Mouse (Mus musculus) cerebellum, adult 2 months (tissue): ENCODE results near the gene Map1lc3b. TPM values are rescaled to one million over a fixed set of nuclear protein-coding genes. Genes with fewer than 3 reads are reported as not detected.

Experiments used
- DNase-seq, 2 experiments: peaks; one replicate each; pipeline ENCODE4 v3.0.0; 2021
- H3K27ac ChIP-seq: fragments of 200-500 bp; 2 replicates; pipeline ENCODE4 v1.5.1; 2012; ENCODE audit warnings: low read length, control low read depth, inconsistent platforms; ENCODE audit not compliant: insufficient read depth
- H3K27me3 ChIP-seq: fragments of 200-500 bp; 2 replicates; pipeline ENCODE4 v1.6.1; 2012; ENCODE audit warnings: inconsistent platforms, mild to moderate bottlenecking, low read length, moderate library complexity; ENCODE audit not compliant: control insufficient read depth, insufficient read depth
- H3K4me1 ChIP-seq: fragments of 200-500 bp; 2 replicates; pipeline ENCODE4 v1.6.1; 2011; ENCODE audit warnings: low read length; ENCODE audit not compliant: control insufficient read depth, insufficient read depth
- H3K4me3 ChIP-seq: fragments of 200-500 bp; replicated peaks from 2 replicates; pipeline ENCODE3; 2011; ENCODE audit warnings: mild to moderate bottlenecking, low read depth, low read length, control low read depth; ENCODE audit not compliant: insufficient read depth
- CTCF ChIP-seq: fragments of 200-500 bp; IDR thresholded peaks from 2 replicates; pipeline ENCODE4 v1.5.1; 2011; ENCODE audit warnings: low read depth, mild to moderate bottlenecking, control low read depth, low read length, moderate library complexity, borderline replicate concordance; ENCODE audit not compliant: insufficient read depth
- POLR2A ChIP-seq: fragments of 200-500 bp; IDR thresholded peaks from 2 replicates; pipeline ENCODE4 v1.6.1; 2011; ENCODE audit warnings: low read length, control low read depth, borderline replicate concordance; ENCODE audit not compliant: insufficient read depth
- WGBS: fragments of 180-500 bp; shearing (Covaris S2); methylation state at CpG from one replicate; pipeline ENCODE4 v1.1.7; 2018; 5-methylcytosine and 5-hydroxymethylcytosine counted together
- polyA plus RNA-seq: library from polyadenylated mRNA; depleted of rRNA; stranded (reverse); fragments of >200 nt; gene quantifications from 2 replicates; pipeline ENCODE4 v1.2.3, GENCODE M21; 2012

Gene Map1lc3b
- polyA plus RNA-seq, 1 experiment: 154 TPM

GRCm38 (mm10) chr8:121602860-121603259 lies 12.7 kb downstream of the Map1lc3b start:
- no peaks in the 10 kb centered on the region; the same call in 1 of the 2 replicates for H3K4me1 ChIP-seq
- no peak overlapping the region for H3K4me3 ChIP-seq
- peak; percentile 70 to 75 for DNase-seq
- H3K27ac ChIP-seq: no peak overlapping the region
- no peaks in the 10 kb centered on the region for H3K27me3 ChIP-seq
- WGBS: 6% methylated on average over 3 of the region's 3 CpGs
- TF ChIP-seq POLR2A (no peak), CTCF (peak; percentile 87)

- Histone ChIP-seq H3K4me1 (peaks cover 5% of the 10 kb centered on the region), H3K27ac (no peak overlapping the region), H3K27me3 (no peaks in the 10 kb centered on the region), H3K4me3 (no peak overlapping the region)
- no peak for TF ChIP-seq POLR2A
- TF ChIP-seq CTCF: no peak
- WGBS: 93% methylated on average over 12 of the region's 12 CpGs
- no peak for DNase-seq
These were observed 13.6 kb downstream of the Map1lc3b start for GRCm38 (mm10) chr8:121603801-121604200.

- no peak overlapping the region for H3K27ac ChIP-seq
- H3K4me1 ChIP-seq: peaks cover 41% of the 10 kb centered on the region
- TF ChIP-seq POLR2A (no peak), CTCF (no peak)
- H3K4me3 ChIP-seq: no peak overlapping the region
- no peak for DNase-seq
- WGBS: 84% methylated on average over 5 of the region's 5 CpGs
- H3K27me3 ChIP-seq: no peaks in the 10 kb centered on the region
These were observed 17.5 kb downstream of the Map1lc3b start for GRCm38 (mm10) chr8:121607661-121608060.

GRCm38 (mm10) chr8:121609251-121609650 lies 19.1 kb downstream of the Map1lc3b start:
- WGBS: 12% methylated on average over 15 of the region's 15 CpGs
- H3K4me3 ChIP-seq: no peak overlapping the region
- peak in 1 of 2 experiments; percentile 32 for DNase-seq
- H3K27me3 ChIP-seq: no peaks in the 10 kb centered on the region
- TF ChIP-seq CTCF (no peak), POLR2A (no peak)
- H3K27ac ChIP-seq: no peak overlapping the region
- peaks cover 54% of the 10 kb centered on the region for H3K4me1 ChIP-seq

- no peak overlapping the region for H3K27ac ChIP-seq
These were observed 19.8 kb downstream of the Map1lc3b start for GRCm38 (mm10) chr8:121609916-121610315.

GRCm38 (mm10) chr8:121613419-121613818 lies 23.3 kb downstream of the Map1lc3b start:
- DNase-seq: peak in 1 of 2 experiments; percentile 57
- Histone ChIP-seq H3K4me1 (peaks cover 63% of the 10 kb centered on the region), H3K27me3 (no peaks in the 10 kb centered on the region)

More at GRCm38 (mm10) chr8:121609916-121610315, 19.8 kb downstream of the Map1lc3b start:
- DNase-seq: peak; percentile 51 to 63
- H3K27me3 ChIP-seq: no peaks in the 10 kb centered on the region
- no peak overlapping the region for H3K4me3 ChIP-seq
- H3K4me1 ChIP-seq: peaks cover 54% of the 10 kb centered on the region
- TF ChIP-seq POLR2A (no peak), CTCF (no peak)
- 26% methylated on average over 11 of the region's 11 CpGs for WGBS

GRCm38 (mm10) chr8:121619401-121619995 lies 29.3 kb downstream of the Map1lc3b start:
- Histone ChIP-seq H3K27ac (no peak overlapping the region), H3K4me3 (no peak overlapping the region), H3K4me1 (peaks cover 43% of the 10 kb centered on the region), H3K27me3 (no peaks in the 10 kb centered on the region)
- TF ChIP-seq POLR2A (no peak), CTCF (no peak)
- peak in 1 of 2 experiments; percentile 47 for DNase-seq
- WGBS: 29% methylated on average over 7 of the region's 7 CpGs

More at GRCm38 (mm10) chr8:121613419-121613818, 23.3 kb downstream of the Map1lc3b start:
- H3K27ac ChIP-seq: peak overlapping the region; percentile 30
- no peak overlapping the region for H3K4me3 ChIP-seq
- TF ChIP-seq POLR2A (no peak), CTCF (no peak)

GRCm38 (mm10) chr8:121620801-121621516 lies 30.8 kb downstream of the Map1lc3b start:
- TF ChIP-seq CTCF (no peak), POLR2A (no peak)
- H3K4me1 ChIP-seq: peaks cover 55% of the 10 kb centered on the region
- WGBS: 63% methylated on average over 12 of the region's 12 CpGs
- no peak overlapping the region for H3K27ac ChIP-seq
- DNase-seq: no peak
- H3K27me3 ChIP-seq: no peaks in the 10 kb centered on the region
- H3K4me3 ChIP-seq: no peak overlapping the region
